Mouse (Mus musculus) liver, embryonic 12.5 days (tissue): Measurements from ENCODE around the gene Alb. TPM values are rescaled to one million over a fixed set of nuclear protein-coding genes. Genes with fewer than 3 reads are reported as not detected.

Source experiments
- ATAC-seq: fragments of 200-750 bp; cut with Nextera tagmentation; 2 replicates; pipeline ENCODE4 v1.8.0; 2017; ENCODE audit warnings: moderate number of reproducible peaks, mild to moderate bottlenecking, moderate library complexity
- H3K27ac ChIP-seq: fragments of 300-500 bp; sonication (generic); 2 replicates; pipeline ENCODE4 v1.5.1; 2016; ENCODE audit warnings: mild to moderate bottlenecking
- H3K27me3 ChIP-seq: fragments of 300-500 bp; sonication (generic); replicated peaks from 2 replicates; pipeline ENCODE4 v1.6.1; 2016; ENCODE audit warnings: mild to moderate bottlenecking, moderate library complexity
- H3K36me3 ChIP-seq: fragments of 300-500 bp; sonication (generic); 2 replicates; pipeline ENCODE4 v1.6.1; 2016; ENCODE audit warnings: mild to moderate bottlenecking, moderate library complexity
- H3K4me1 ChIP-seq: fragments of 300-500 bp; sonication (generic); 2 replicates; pipeline ENCODE4 v1.6.1; 2016
- H3K4me2 ChIP-seq: fragments of 300-500 bp; sonication (generic); 2 replicates; pipeline ENCODE4 v1.6.1; 2016; ENCODE audit warnings: mild to moderate bottlenecking, moderate library complexity
- H3K4me3 ChIP-seq: fragments of 300-500 bp; sonication (generic); 2 replicates; pipeline ENCODE4 v1.5.1; 2016; ENCODE audit warnings: mild to moderate bottlenecking, moderate library complexity
- H3K9ac ChIP-seq: fragments of 300-500 bp; sonication (generic); 2 replicates; pipeline ENCODE4 v1.6.1; 2016; ENCODE audit warnings: mild to moderate bottlenecking, moderate library complexity
- H3K9me3 ChIP-seq: fragments of 300-500 bp; sonication (generic); replicated peaks from 2 replicates; pipeline ENCODE4 v1.6.1; 2016; ENCODE audit warnings: mild to moderate bottlenecking, moderate library complexity
- WGBS: fragments of 180-500 bp; shearing (Covaris S2); methylation state at CpG from one replicate; pipeline ENCODE4 v1.1.7; 2016; ENCODE audit not compliant: insufficient replicate concordance; 5-methylcytosine and 5-hydroxymethylcytosine counted together
- polyA plus RNA-seq: library from polyadenylated mRNA; unstranded; fragments of >200 nt; fragmentation: Nextera tagmentation; extraction: Ambion mirVana; gene quantifications from 2 replicates; pipeline ENCODE4 v1.2.1, GENCODE M21; 2016

The Alb gene
- 1,037 and 1,058 TPM in 2 replicates for polyA plus RNA-seq

DNA sequence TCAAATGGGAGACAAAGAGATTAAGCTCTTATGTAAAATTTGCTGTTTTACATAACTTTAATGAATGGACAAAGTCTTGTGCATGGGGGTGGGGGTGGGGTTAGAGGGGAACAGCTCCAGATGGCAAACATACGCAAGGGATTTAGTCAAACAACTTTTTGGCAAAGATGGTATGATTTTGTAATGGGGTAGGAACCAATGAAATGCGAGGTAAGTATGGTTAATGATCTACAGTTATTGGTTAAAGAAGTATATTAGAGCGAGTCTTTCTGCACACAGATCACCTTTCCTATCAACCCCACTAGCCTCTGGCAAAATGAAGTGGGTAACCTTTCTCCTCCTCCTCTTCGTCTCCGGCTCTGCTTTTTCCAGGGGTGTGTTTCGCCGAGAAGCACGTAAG is at the start of gene Alb:
Gene Alb, plus strand, starts transcription at position 279 of the 400 bp plus-strand sequence.
- Histone ChIP-seq H3K27ac (0 out of 2 replicates have a peak within 1 kb of the TSS, but pooled peaks have one; percentile 62), H3K4me3 (peak within 1 kb of the TSS; percentile 32), H3K9me3 (no peaks in the 10 kb centered on the region), H3K4me2 (peak within 1 kb of the TSS; percentile 6; the same call in 1 of the 2 replicates), H3K9ac (no peak within 1 kb of the TSS), H3K36me3 (no peaks in the 10 kb centered on the region), H3K27me3 (no peaks in the 10 kb centered on the region), H3K4me1 (no peaks in the 10 kb centered on the region)
- ATAC-seq: 0 out of 2 replicates have a peak, but pooled peaks have one; percentile 56
- WGBS: 75% methylated on average over 8 of the region's 8 CpGs

DNA sequence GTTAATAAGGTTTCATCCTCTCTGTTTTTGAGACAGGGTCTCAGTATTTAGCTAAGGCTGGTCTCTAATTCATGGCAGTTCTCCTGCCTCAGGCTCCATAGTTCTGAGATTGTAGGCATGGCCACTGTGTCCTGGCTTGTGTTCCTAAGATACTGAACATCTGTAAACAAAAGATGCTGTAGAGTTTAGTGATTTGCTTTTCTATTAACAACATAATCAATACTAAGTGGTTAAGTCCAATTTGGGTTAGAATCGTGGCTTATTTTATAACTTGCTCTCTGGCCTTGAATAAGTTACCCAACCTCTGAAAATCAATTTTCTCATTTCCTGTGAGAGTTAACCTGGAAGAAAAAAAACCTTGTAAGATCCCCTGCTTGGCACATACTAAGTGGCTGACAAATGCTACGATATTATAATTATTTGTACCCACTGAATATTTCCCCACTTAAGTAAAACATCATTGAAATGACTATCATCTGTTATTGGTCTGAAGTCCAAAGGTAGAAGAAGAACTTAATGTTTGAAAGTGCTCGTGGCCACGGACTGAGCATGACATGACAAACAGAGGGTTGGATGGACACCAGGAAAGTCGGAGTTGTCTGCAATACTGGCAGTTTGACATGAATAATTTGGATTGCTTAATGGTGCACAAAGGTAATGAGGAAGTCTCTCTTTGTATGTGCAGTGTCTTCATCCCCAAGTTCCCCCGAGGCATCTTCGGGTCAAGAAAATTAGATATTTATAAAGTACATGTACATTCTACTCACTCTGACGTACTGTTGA is 46.4 kb upstream of the Alb start:
- Histone ChIP-seq H3K4me1 (peaks cover 5% of the 10 kb centered on the region; the same call in 1 of the 2 replicates), H3K9me3 (no peaks in the 10 kb centered on the region), H3K4me2 (no peak overlapping the region), H3K4me3 (no peak overlapping the region), H3K27me3 (no peaks in the 10 kb centered on the region), H3K27ac (no peak overlapping the region), H3K36me3 (no peaks in the 10 kb centered on the region), H3K9ac (no peak overlapping the region)
- WGBS: 40% methylated on average over 8 of the region's 8 CpGs
- no peak for ATAC-seq

DNA sequence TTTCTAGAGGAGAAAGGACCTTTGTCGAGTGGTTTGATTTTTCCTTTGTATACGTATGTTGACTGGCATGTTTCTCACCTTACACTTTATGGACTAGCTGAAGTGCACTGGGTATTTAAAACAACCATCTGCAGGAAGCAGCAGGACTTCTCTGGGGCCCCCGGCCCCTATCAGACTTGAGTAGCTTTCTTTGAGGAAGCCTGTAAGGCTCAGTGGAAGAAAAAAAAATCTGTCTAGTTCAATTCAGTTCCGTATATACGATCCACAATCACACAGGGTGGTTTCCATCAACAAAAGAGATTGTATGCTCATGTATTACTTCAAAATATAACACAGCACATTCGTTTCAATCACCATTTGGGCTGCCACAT is 45.8 kb upstream of the Alb start:
- H3K9ac ChIP-seq: no peak overlapping the region
- H3K36me3 ChIP-seq: no peaks in the 10 kb centered on the region
- H3K27me3 ChIP-seq: no peaks in the 10 kb centered on the region
- no peaks in the 10 kb centered on the region for H3K9me3 ChIP-seq
- 17% methylated on average over 6 of the region's 6 CpGs for WGBS
- H3K4me2 ChIP-seq: no peak overlapping the region
- H3K4me3 ChIP-seq: no peak overlapping the region
- peaks cover 5% of the 10 kb centered on the region; the same call in 1 of the 2 replicates for H3K4me1 ChIP-seq
- ATAC-seq: no peak
- H3K27ac ChIP-seq: no peak overlapping the region

DNA sequence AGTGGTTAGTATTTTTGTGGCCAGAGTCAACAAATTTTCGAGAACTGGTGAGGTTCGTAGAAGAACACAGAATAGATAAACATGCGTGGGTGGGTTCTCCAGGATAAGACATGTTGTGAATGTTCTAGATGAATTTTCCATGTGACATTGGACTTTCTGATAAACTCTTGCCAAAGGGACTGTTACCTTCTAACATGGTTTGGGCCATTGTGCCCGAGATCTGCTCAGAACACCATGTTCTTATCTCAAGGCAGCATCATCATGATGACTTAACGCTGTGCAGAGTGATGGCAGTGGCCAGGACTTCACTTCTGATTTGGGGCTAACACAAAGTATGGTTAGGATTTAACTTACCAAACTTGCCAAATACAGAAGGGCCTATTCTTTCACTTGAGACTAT is 36.1 kb upstream of the Alb start:
- Histone ChIP-seq H3K4me2 (no peak overlapping the region), H3K9ac (no peak overlapping the region), H3K27me3 (no peaks in the 10 kb centered on the region), H3K4me3 (no peak overlapping the region), H3K4me1 (no peaks in the 10 kb centered on the region), H3K9me3 (no peaks in the 10 kb centered on the region), H3K27ac (no peak overlapping the region), H3K36me3 (no peaks in the 10 kb centered on the region)
- ATAC-seq: no peak
- whole genome bisulfite sequencing: 55% methylated on average over 5 of the region's 5 CpGs

DNA sequence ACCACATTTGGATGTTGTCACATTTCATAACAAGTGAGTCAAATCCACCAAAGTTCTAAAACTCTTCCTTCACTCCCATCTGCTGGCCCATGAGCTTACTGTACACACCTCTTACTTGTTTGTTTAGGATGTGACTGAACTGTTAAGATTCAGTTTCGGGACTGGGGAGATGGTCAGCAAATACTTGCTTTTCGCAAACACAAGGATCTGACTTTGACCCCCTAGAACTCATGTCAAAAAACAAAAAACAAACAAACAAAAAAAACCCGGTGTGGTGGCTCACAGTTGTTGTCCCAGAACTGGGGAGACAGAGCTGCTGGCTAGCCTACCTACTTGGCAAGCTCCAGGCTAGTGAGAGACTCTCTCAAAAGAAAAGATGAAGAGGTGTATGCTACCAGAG is 35.5 kb upstream of the Alb start:
- no peak for ATAC-seq
- 61% methylated on average over 3 of the region's 3 CpGs for WGBS
- Histone ChIP-seq H3K36me3 (no peaks in the 10 kb centered on the region), H3K4me2 (no peak overlapping the region), H3K27ac (no peak overlapping the region), H3K9me3 (no peaks in the 10 kb centered on the region), H3K27me3 (no peaks in the 10 kb centered on the region), H3K4me3 (no peak overlapping the region), H3K4me1 (no peaks in the 10 kb centered on the region), H3K9ac (no peak overlapping the region)

DNA sequence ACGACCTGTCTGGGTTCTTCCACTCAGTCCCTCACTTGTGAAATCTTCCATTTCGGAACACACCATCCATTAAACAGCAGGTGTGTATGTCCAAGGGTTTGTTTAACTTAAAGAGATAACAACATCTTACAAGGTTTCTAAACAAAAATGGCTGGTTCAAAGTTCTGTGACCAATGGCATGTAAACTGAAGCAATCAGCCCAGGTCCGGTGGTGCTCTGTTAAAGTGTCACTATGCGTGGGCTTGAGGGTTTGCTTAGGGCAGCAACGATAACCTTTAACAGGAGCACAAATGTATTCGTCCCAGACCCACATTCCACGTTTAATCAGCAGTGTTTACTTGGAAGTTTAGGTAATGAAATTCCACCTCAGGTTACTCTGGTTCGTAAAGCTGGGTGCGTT is 29.6 kb upstream of the Alb start:
- Histone ChIP-seq H3K4me3 (no peak overlapping the region), H3K9me3 (no peaks in the 10 kb centered on the region), H3K9ac (no peak overlapping the region), H3K27me3 (no peaks in the 10 kb centered on the region), H3K27ac (no peak overlapping the region; the same call in 1 of the 2 replicates), H3K4me1 (no peaks in the 10 kb centered on the region), H3K4me2 (no peak overlapping the region), H3K36me3 (no peaks in the 10 kb centered on the region)
- ATAC-seq: peak; percentile 55
- WGBS: 55% methylated on average over 9 of the region's 9 CpGs

DNA sequence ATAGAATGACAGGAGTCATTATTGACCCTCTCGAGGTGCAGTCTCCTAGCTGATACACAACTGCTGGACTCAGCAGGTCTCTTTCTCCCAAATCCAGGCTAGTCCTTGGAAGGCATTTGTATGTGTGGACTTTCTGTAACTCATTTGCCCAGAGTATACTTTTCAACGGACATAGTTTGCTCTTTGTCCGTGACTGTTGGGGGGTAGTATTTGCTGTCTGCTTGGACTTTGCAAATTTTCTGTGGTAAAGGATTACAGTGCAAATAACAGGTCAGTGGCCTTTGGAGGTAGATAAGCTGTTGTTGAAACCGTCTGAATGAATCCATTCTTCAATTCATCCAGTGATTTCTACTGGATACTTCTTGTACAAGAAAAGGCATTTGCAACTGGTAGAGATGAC is 21.5 kb upstream of the Alb start:
- H3K27ac ChIP-seq: no peak overlapping the region
- 59% methylated on average over 4 of the region's 4 CpGs for WGBS
- H3K9me3 ChIP-seq: no peaks in the 10 kb centered on the region

DNA sequence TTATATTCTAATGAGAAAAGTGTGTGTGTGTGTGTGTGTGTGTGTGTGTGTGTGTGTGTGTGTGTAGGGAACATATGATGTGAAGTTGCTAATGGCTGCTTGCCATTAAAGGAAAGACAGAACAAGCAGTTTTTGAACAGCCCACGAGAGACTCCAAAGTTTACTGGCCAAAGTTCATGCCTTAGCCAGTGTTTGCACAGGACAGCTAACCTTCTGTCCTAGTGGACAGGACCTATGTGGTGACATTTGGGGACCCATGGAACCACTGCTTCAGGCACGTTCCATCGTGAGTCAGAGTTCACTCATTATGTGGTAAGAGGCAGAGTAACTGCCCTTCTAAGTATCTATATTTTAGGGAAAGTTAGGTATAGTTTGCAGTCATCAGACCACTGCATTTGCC is 13.1 kb upstream of the Alb start:
- no peak overlapping the region for H3K9ac ChIP-seq
- ATAC-seq: peak; percentile 80
- H3K36me3 ChIP-seq: no peaks in the 10 kb centered on the region
- H3K27me3 ChIP-seq: no peaks in the 10 kb centered on the region
- H3K27ac ChIP-seq: peak overlapping the region; percentile 64
- no peak overlapping the region for H3K4me3 ChIP-seq
- WGBS: 69% methylated on average over 3 of the region's 3 CpGs
- no peaks in the 10 kb centered on the region for H3K4me1 ChIP-seq
- H3K9me3 ChIP-seq: no peaks in the 10 kb centered on the region
- no peak overlapping the region for H3K4me2 ChIP-seq

More for the DNA sequence above, 21.5 kb upstream of the Alb start:
- Histone ChIP-seq H3K4me2 (no peak overlapping the region), H3K36me3 (no peaks in the 10 kb centered on the region), H3K4me1 (no peaks in the 10 kb centered on the region), H3K4me3 (no peak overlapping the region), H3K9ac (no peak overlapping the region), H3K27me3 (no peaks in the 10 kb centered on the region)
- peak; percentile 70; the same call in 1 of the 2 replicates for ATAC-seq

DNA sequence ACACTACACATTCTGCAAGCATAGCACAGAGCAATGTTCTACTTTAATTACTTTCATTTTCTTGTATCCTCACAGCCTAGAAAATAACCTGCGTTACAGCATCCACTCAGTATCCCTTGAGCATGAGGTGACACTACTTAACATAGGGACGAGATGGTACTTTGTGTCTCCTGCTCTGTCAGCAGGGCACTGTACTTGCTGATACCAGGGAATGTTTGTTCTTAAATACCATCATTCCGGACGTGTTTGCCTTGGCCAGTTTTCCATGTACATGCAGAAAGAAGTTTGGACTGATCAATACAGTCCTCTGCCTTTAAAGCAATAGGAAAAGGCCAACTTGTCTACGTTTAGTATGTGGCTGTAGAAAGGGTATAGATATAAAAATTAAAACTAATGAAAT is 10.7 kb upstream of the Alb start:
- Histone ChIP-seq H3K4me1 (no peaks in the 10 kb centered on the region), H3K27ac (0 out of 2 replicates have a peak overlapping the region, but pooled peaks have one; percentile 40), H3K4me2 (no peak overlapping the region), H3K36me3 (no peaks in the 10 kb centered on the region), H3K4me3 (no peak overlapping the region), H3K9me3 (no peaks in the 10 kb centered on the region), H3K9ac (no peak overlapping the region), H3K27me3 (no peaks in the 10 kb centered on the region)
- 60% methylated on average over 5 of the region's 5 CpGs for WGBS
- no peak for ATAC-seq

DNA sequence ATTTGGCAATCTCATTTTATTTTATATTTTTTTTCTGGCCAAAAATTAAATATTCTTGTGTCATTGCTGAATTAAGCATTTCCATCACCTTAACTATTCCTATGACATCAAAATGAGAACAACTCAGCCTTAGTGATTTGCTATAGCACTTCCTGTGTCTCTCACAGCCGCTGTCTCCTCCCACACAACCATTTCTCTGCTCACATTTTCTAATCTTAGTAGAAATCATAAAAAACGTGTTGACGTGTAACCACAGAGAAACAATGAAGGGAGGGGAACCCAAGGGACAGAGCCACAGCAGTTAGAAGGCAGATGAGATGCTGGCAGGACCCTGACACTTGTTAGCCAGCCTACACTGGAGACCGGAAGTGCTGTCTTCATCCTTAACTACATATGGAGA is 8.0 kb upstream of the Alb start:
- Histone ChIP-seq H3K36me3 (no peaks in the 10 kb centered on the region), H3K4me3 (no peak overlapping the region), H3K9ac (no peak overlapping the region), H3K4me1 (no peaks in the 10 kb centered on the region), H3K27me3 (no peaks in the 10 kb centered on the region), H3K9me3 (no peaks in the 10 kb centered on the region), H3K4me2 (no peak overlapping the region), H3K27ac (no peak overlapping the region)
- 43% methylated on average over 4 of the region's 4 CpGs for WGBS
- no peak for ATAC-seq

DNA sequence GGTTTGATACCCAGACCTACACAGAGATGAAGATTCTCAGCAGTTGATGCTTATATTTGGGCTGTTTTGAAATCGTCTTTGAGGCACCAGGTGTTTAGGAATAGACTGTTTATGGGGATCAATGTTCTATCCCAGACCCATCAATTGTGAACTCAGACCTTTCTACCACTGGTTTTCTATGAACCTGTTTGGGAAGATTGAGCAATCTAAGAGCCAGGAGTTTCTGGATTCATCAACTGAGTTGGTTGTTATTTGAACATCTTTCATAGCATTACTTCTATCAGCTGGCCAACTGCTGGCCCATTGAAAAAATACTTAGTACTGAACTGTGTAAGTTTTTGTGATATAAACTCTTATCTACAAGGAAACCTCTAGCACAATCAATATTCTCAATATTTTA is 3.5 kb upstream of the Alb start:
- WGBS: 55% methylated on average over 1 of the region's 1 CpGs
- ATAC-seq: no peak
- no peaks in the 10 kb centered on the region for H3K36me3 ChIP-seq

DNA sequence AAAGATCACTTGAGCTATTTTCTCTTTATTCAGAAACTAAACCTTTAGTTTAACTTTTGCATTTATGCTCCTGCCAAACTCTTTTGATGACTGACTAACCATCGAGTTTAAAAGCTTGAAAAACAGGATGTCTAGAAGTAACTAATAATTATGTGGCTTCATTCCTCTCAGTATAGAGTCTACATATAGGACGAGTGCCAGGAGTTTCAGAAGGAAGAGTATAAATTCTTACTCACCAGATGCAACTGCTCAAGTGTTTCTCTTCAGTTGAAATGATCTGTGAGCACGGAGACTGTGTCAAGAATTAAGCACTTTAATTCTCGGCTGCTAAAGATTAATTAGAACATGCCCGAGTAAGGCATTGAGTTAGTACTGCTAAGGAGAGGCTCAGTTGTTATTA is 2.0 kb upstream of the Alb start:
- Histone ChIP-seq H3K27me3 (no peaks in the 10 kb centered on the region), H3K4me2 (no peak overlapping the region), H3K4me1 (no peaks in the 10 kb centered on the region), H3K36me3 (no peaks in the 10 kb centered on the region), H3K9ac (no peak overlapping the region), H3K4me3 (no peak overlapping the region), H3K9me3 (no peaks in the 10 kb centered on the region), H3K27ac (no peak overlapping the region)
- ATAC-seq: no peak
- WGBS: 58% methylated on average over 5 of the region's 5 CpGs

More for the DNA sequence above, 3.5 kb upstream of the Alb start:
- Histone ChIP-seq H3K27ac (no peak overlapping the region), H3K4me2 (no peak overlapping the region), H3K9me3 (no peaks in the 10 kb centered on the region), H3K9ac (no peak overlapping the region), H3K4me3 (no peak overlapping the region), H3K4me1 (no peaks in the 10 kb centered on the region), H3K27me3 (no peaks in the 10 kb centered on the region)
